Mouse (Mus musculus): ENCODE data around the gene Gm13290.
"Not testable (repeated sequence)": the region's sequence is repeated elsewhere in the genome, so short reads cannot be mapped to it uniquely, and the experiment has no call there.

GRCm38 (mm10) chr4:88793936-88794675 lies 20.5 kb downstream of the Gm13290 start, which contains the start of gene Gm13275:
- TF ChIP-seq CTCF (IDR thresholded peaks at IDR 0.05; ENCODE audit: low read depth): peak; percentile 47
- TF ChIP-seq EP300 (optimal IDR thresholded peaks at IDR 0.05): not testable (repeated sequence)
